Mouse (Mus musculus): ENCODE measurements at regions not wholly inside any gene's neighbourhood (a gene's known extent, or its start where the extent isn't known, plus 50 kb on each side); places are given as distances from the start of the nearest gene placed in this dataset.
A peak's percentile ranks its signal among the peaks of the same experiment; 100 is the strongest.

GRCm38 (mm10) chr12:9166218-9166908 lies 136.6 kb downstream of the Ttc32 start:
- H3K4me2 ChIP-seq, result no peak overlapping the region
- WGBS, result 57% methylated on average over 10 of the region's 10 CpGs
- no peaks in the 10 kb centered on the region for H3K4me1 ChIP-seq (ENCODE audit: control insufficient read depth, insufficient read depth, low read length)
- no peaks in the 10 kb centered on the region for H3K9me3 ChIP-seq (ENCODE audit: control insufficient read depth, low read length)
- ATAC-seq (ENCODE audit: low FRiP score), result peak; percentile 91
- no peaks in the 10 kb centered on the region for H3K36me3 ChIP-seq (ENCODE audit: control insufficient read depth, insufficient read depth, low read length)
- H3K27ac ChIP-seq (ENCODE audit: low read depth, low read length), result no peak overlapping the region
- no peak overlapping the region for H3K9ac ChIP-seq (ENCODE audit: low read length)
- no peak overlapping the region for H3K4me3 ChIP-seq (ENCODE audit: low read depth, low read length)
- no peaks in the 10 kb centered on the region for H3K27me3 ChIP-seq (ENCODE audit: control insufficient read depth, insufficient read depth, low read length)
- peak; percentile 90 for DNase-seq (ENCODE audit: low spot score, missing footprints)

- no peaks in the 10 kb centered on the region for H3K4me1 ChIP-seq (ENCODE audit: control insufficient read depth, insufficient read depth, low read length)
- H3K9ac ChIP-seq (ENCODE audit: low read length), result no peak overlapping the region
- H3K27me3 ChIP-seq (ENCODE audit: control insufficient read depth, insufficient read depth, low read length), result no peaks in the 10 kb centered on the region
- no peaks in the 10 kb centered on the region for H3K36me3 ChIP-seq (ENCODE audit: control insufficient read depth, insufficient read depth, low read length)
- ATAC-seq (ENCODE audit: low FRiP score) (no peak), DNase-seq (ENCODE audit: low spot score, missing footprints) (no peak)
- no peak overlapping the region for H3K4me3 ChIP-seq (ENCODE audit: low read depth, low read length)
- 85% methylated on average over 3 of the region's 3 CpGs for WGBS
- no peak overlapping the region for H3K4me2 ChIP-seq
- no peak overlapping the region for H3K27ac ChIP-seq (ENCODE audit: low read depth, low read length)
- H3K9me3 ChIP-seq (ENCODE audit: control insufficient read depth, low read length), result no peaks in the 10 kb centered on the region
Measured at GRCm38 (mm10) chr12:9169008-9169407, 139.2 kb downstream of the Ttc32 start.

- H3K4me2 ChIP-seq, result no peak overlapping the region
- DNase-seq (ENCODE audit: low spot score, missing footprints) (no peak), ATAC-seq (ENCODE audit: low FRiP score) (no peak)
- H3K9ac ChIP-seq (ENCODE audit: low read length), result no peak overlapping the region
- no peaks in the 10 kb centered on the region for H3K9me3 ChIP-seq (ENCODE audit: control insufficient read depth, low read length)
- H3K27me3 ChIP-seq (ENCODE audit: control insufficient read depth, insufficient read depth, low read length), result no peaks in the 10 kb centered on the region
- H3K27ac ChIP-seq (ENCODE audit: low read depth, low read length), result no peak overlapping the region
- no peaks in the 10 kb centered on the region for H3K36me3 ChIP-seq (ENCODE audit: control insufficient read depth, insufficient read depth, low read length)
- H3K4me3 ChIP-seq (ENCODE audit: low read depth, low read length), result no peak overlapping the region
- 17% methylated on average over 1 of the region's 1 CpGs for WGBS
- H3K4me1 ChIP-seq (ENCODE audit: control insufficient read depth, insufficient read depth, low read length), result no peaks in the 10 kb centered on the region
Measured at GRCm38 (mm10) chr12:9173680-9174079, 143.9 kb downstream of the Ttc32 start.

- Histone ChIP-seq H3K27me3 (ENCODE audit: control insufficient read depth, insufficient read depth, low read length) (no peaks in the 10 kb centered on the region), H3K36me3 (ENCODE audit: control insufficient read depth, insufficient read depth, low read length) (no peaks in the 10 kb centered on the region), H3K4me1 (ENCODE audit: control insufficient read depth, insufficient read depth, low read length) (no peaks in the 10 kb centered on the region), H3K4me3 (ENCODE audit: low read depth, low read length) (no peak overlapping the region), H3K9me3 (ENCODE audit: control insufficient read depth, low read length) (no peaks in the 10 kb centered on the region), H3K9ac (ENCODE audit: low read length) (no peak overlapping the region), H3K27ac (ENCODE audit: low read depth, low read length) (no peak overlapping the region), H3K4me2 (no peak overlapping the region)
- 61% methylated on average over 9 of the region's 9 CpGs for WGBS
- DNase-seq (ENCODE audit: low spot score, missing footprints) (no peak), ATAC-seq (ENCODE audit: low FRiP score) (no peak)
Measured at GRCm38 (mm10) chr12:9174327-9174726, 144.5 kb downstream of the Ttc32 start.

- H3K36me3 ChIP-seq (ENCODE audit: control insufficient read depth, insufficient read depth, low read length), result no peaks in the 10 kb centered on the region
- no peaks in the 10 kb centered on the region for H3K27me3 ChIP-seq (ENCODE audit: control insufficient read depth, insufficient read depth, low read length)
- 70% methylated on average over 2 of the region's 2 CpGs for WGBS
- H3K4me3 ChIP-seq (ENCODE audit: low read depth, low read length), result no peak overlapping the region
- H3K4me2 ChIP-seq, result no peak overlapping the region
- no peak overlapping the region for H3K9ac ChIP-seq (ENCODE audit: low read length)
- no peaks in the 10 kb centered on the region for H3K4me1 ChIP-seq (ENCODE audit: control insufficient read depth, insufficient read depth, low read length)
- no peak overlapping the region for H3K27ac ChIP-seq (ENCODE audit: low read depth, low read length)
- ATAC-seq (ENCODE audit: low FRiP score), result no peak
- no peak for DNase-seq (ENCODE audit: low spot score, missing footprints)
- no peaks in the 10 kb centered on the region for H3K9me3 ChIP-seq (ENCODE audit: control insufficient read depth, low read length)
Measured at GRCm38 (mm10) chr12:9176198-9176597, 146.4 kb downstream of the Ttc32 start.

GRCm38 (mm10) chr12:9178626-9179025 lies 148.8 kb downstream of the Ttc32 start:
- no peak overlapping the region for H3K4me3 ChIP-seq (ENCODE audit: low read depth, low read length)
- no peaks in the 10 kb centered on the region for H3K4me1 ChIP-seq (ENCODE audit: control insufficient read depth, insufficient read depth, low read length)
- H3K27me3 ChIP-seq (ENCODE audit: control insufficient read depth, insufficient read depth, low read length), result no peaks in the 10 kb centered on the region
- H3K27ac ChIP-seq (ENCODE audit: low read depth, low read length), result no peak overlapping the region
- 73% methylated on average over 4 of the region's 4 CpGs for WGBS
- ATAC-seq (ENCODE audit: low FRiP score) (no peak), DNase-seq (ENCODE audit: low spot score, missing footprints) (no peak)
- no peaks in the 10 kb centered on the region for H3K36me3 ChIP-seq (ENCODE audit: control insufficient read depth, insufficient read depth, low read length)
- H3K9ac ChIP-seq (ENCODE audit: low read length), result no peak overlapping the region
- H3K9me3 ChIP-seq (ENCODE audit: control insufficient read depth, low read length), result no peaks in the 10 kb centered on the region
- no peak overlapping the region for H3K4me2 ChIP-seq

- Histone ChIP-seq H3K27me3 (ENCODE audit: control insufficient read depth, insufficient read depth, low read length) (no peaks in the 10 kb centered on the region), H3K4me2 (no peak overlapping the region), H3K4me1 (ENCODE audit: control insufficient read depth, insufficient read depth, low read length) (no peaks in the 10 kb centered on the region), H3K36me3 (ENCODE audit: control insufficient read depth, insufficient read depth, low read length) (no peaks in the 10 kb centered on the region), H3K9ac (ENCODE audit: low read length) (no peak overlapping the region), H3K27ac (ENCODE audit: low read depth, low read length) (no peak overlapping the region), H3K4me3 (ENCODE audit: low read depth, low read length) (no peak overlapping the region), H3K9me3 (ENCODE audit: control insufficient read depth, low read length) (no peaks in the 10 kb centered on the region)
- DNase-seq (ENCODE audit: low spot score, missing footprints), result no peak
- no peak for ATAC-seq (ENCODE audit: low FRiP score)
- 72% methylated on average over 4 of the region's 4 CpGs for WGBS
Measured at GRCm38 (mm10) chr12:9180677-9181076, 150.9 kb downstream of the Ttc32 start.

GRCm38 (mm10) chr12:9191721-9192120 lies 161.9 kb downstream of the Ttc32 start:
- no peaks in the 10 kb centered on the region for H3K9me3 ChIP-seq (ENCODE audit: control insufficient read depth, low read length)
- H3K27ac ChIP-seq (ENCODE audit: low read depth, low read length), result no peak overlapping the region
- no peak overlapping the region for H3K9ac ChIP-seq (ENCODE audit: low read length)
- WGBS, result 80% methylated on average over 5 of the region's 5 CpGs
- no peak overlapping the region for H3K4me3 ChIP-seq (ENCODE audit: low read depth, low read length)
- DNase-seq (ENCODE audit: low spot score, missing footprints), result no peak
- no peaks in the 10 kb centered on the region for H3K4me1 ChIP-seq (ENCODE audit: control insufficient read depth, insufficient read depth, low read length)
- ATAC-seq (ENCODE audit: low FRiP score), result no peak
- H3K4me2 ChIP-seq, result no peak overlapping the region
- H3K27me3 ChIP-seq (ENCODE audit: control insufficient read depth, insufficient read depth, low read length), result no peaks in the 10 kb centered on the region
- no peaks in the 10 kb centered on the region for H3K36me3 ChIP-seq (ENCODE audit: control insufficient read depth, insufficient read depth, low read length)

- H3K9ac ChIP-seq (ENCODE audit: low read length), result no peak overlapping the region
- WGBS, result 92% methylated on average over 2 of the region's 2 CpGs
- ATAC-seq (ENCODE audit: low FRiP score), result no peak
- no peaks in the 10 kb centered on the region for H3K27me3 ChIP-seq (ENCODE audit: control insufficient read depth, insufficient read depth, low read length)
- no peak overlapping the region for H3K27ac ChIP-seq (ENCODE audit: low read depth, low read length)
- no peak for DNase-seq (ENCODE audit: low spot score, missing footprints)
- no peak overlapping the region for H3K4me3 ChIP-seq (ENCODE audit: low read depth, low read length)
- no peaks in the 10 kb centered on the region for H3K36me3 ChIP-seq (ENCODE audit: control insufficient read depth, insufficient read depth, low read length)
- H3K4me2 ChIP-seq, result no peak overlapping the region
- H3K4me1 ChIP-seq (ENCODE audit: control insufficient read depth, insufficient read depth, low read length), result no peaks in the 10 kb centered on the region
- no peaks in the 10 kb centered on the region for H3K9me3 ChIP-seq (ENCODE audit: control insufficient read depth, low read length)
Measured at GRCm38 (mm10) chr12:9199321-9199720, 169.5 kb downstream of the Ttc32 start.
